8 mouse cellular contexts compared by ENCODE assay signal in the genomic region with DNA sequence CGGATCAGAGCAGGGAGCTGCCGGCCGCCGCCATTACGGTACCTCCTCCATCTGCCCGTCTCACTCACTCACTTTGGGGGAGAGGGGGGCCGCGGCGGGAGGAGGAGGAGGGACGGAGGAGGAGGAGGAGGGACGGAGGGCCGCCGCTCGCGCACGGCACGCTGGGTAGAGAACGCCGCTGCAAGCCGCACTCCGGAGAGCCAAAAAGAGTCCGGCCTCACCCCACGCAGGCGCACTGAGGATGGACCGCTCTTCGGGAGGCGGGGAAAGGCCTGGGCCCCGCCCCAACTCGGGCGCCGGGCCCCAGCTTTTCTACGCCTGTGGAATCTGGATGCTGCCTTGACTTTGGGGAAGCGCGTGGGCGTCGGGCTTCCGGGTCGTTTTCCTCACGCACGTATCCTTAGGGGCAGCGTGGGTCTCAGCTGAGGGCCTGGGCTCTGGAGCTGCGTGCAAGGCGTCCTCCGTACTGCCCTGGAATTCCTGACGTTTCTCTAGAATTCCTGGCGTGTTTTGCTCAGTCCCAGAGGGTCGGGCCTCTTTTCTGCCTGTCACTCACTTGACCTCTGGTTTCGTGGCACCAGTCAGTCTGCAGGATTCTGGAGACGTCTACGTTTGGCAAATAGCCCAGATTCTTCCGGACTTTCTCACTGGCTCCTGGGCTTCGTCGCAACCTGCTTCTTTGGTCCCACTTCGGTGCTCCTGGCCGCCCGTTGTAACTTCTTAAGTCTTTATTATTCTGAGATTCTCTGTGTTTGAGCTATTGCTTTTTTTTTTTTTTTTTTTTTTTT. TPM values are rescaled to one million over a fixed set of nuclear protein-coding genes. Genes with fewer than 3 reads are reported as not detected.
A peak's percentile ranks its signal among the peaks of the same experiment; 100 is the strongest.
DNase-seq lines count a peak whose midpoint lies in the region; ATAC-seq and TF ChIP-seq lines count a peak whose summit lies in the region.

A gene (minus strand): TSS at position 53 of the 788 bp plus-strand sequence.

- no peaks in the 10 kb centered on the region for H3K27me3 ChIP-seq in kidney, embryonic 14.5 days (ENCODE audit: control insufficient read depth, insufficient read depth, low read length)
- H3K27me3 ChIP-seq in limb, embryonic 15.5 days, result no peaks in the 10 kb centered on the region

- H3K9me3 ChIP-seq in kidney, embryonic 14.5 days (ENCODE audit: control insufficient read depth, low read length), result no peaks in the 10 kb centered on the region
- no peaks in the 10 kb centered on the region for H3K9me3 ChIP-seq in limb, embryonic 15.5 days

- peak within 1 kb of the TSS; percentile 100 for H3K9ac ChIP-seq in kidney, embryonic 14.5 days (ENCODE audit: low read depth, low read length)
- H3K9ac ChIP-seq in limb, embryonic 15.5 days, result peak within 1 kb of the TSS; percentile 99

- WGBS in kidney, embryonic 14.5 days, result under 1% methylated on average over 48 of the region's 56 CpGs
- under 1% methylated on average over 52 of the region's 56 CpGs for WGBS in limb, embryonic 15.5 days

- ATAC-seq in kidney, embryonic 14.5 days (ENCODE audit: low FRiP score, low TSS enrichment), result peak; percentile 97
- ATAC-seq in limb, embryonic 15.5 days (ENCODE audit: insufficient number of reproducible peaks, low FRiP score, low TSS enrichment, low read depth), result peak; percentile 97

- no peak for TF ChIP-seq CTCF in bone marrow macrophage, adult 2 months (IDR thresholded peaks at IDR 0.05; ENCODE audit: low read depth, low read length)
- TF ChIP-seq CTCF in embryonic fibroblast, embryonic 13.5 days (IDR thresholded peaks at IDR 0.05; ENCODE audit: borderline replicate concordance, insufficient read depth, low read length), result no peak

- H3K36me3 ChIP-seq in kidney, embryonic 14.5 days (ENCODE audit: control insufficient read depth, insufficient read depth, low read length), result no peaks in the 10 kb centered on the region
- H3K36me3 ChIP-seq in limb, embryonic 15.5 days, result no peaks in the 10 kb centered on the region

- TF ChIP-seq POLR2A in bone marrow macrophage, adult 2 months (IDR thresholded peaks at IDR 0.05; ENCODE audit: borderline replicate concordance, low read depth, low read length), result peak; percentile 47; the same call in 1 of the 2 replicates
- peak; percentile 74 for TF ChIP-seq POLR2A in embryonic fibroblast, embryonic 13.5 days (IDR thresholded peaks at IDR 0.05; ENCODE audit: low read depth, low read length)

- DNase-seq in A20 (ENCODE audit: low read depth, low spot score), result peak; percentile 97
- peak; percentile 98 for DNase-seq in heart, adult 9 months (ENCODE audit: low spot score in 2 of 2)
- DNase-seq in monocyte, adult 2 months (ENCODE audit: low read depth in 1 of 2, low spot score in 2 of 2), result peak; percentile 90 to 94
- DNase-seq in spleen, postnatal 36 days (ENCODE audit: low spot score in 2 of 2), result peak; percentile 97

- H3K27ac ChIP-seq in bone marrow macrophage, adult 2 months (ENCODE audit: insufficient read depth, low read depth, low read length), result peak within 1 kb of the TSS; percentile 93
- peak within 1 kb of the TSS; percentile 97 for H3K27ac ChIP-seq in embryonic fibroblast, embryonic 13.5 days (ENCODE audit: insufficient read depth, low read length)
- H3K27ac ChIP-seq in kidney, embryonic 14.5 days (ENCODE audit: low read depth, low read length), result peak within 1 kb of the TSS; percentile 100
- H3K27ac ChIP-seq in limb, embryonic 15.5 days, result peak within 1 kb of the TSS; percentile 100

- H3K4me2 ChIP-seq in kidney, embryonic 14.5 days (replicated peaks; ENCODE audit: low read depth, low read length), result peak within 1 kb of the TSS; percentile 82
- H3K4me2 ChIP-seq in limb, embryonic 15.5 days, result peak within 1 kb of the TSS; percentile 45

- peak within 1 kb of the TSS; percentile 99 for H3K4me3 ChIP-seq in bone marrow macrophage, adult 2 months (ENCODE audit: insufficient read depth, low read length)
- H3K4me3 ChIP-seq in embryonic fibroblast, embryonic 13.5 days (ENCODE audit: insufficient read depth, low read length), result peak within 1 kb of the TSS; percentile 96
- H3K4me3 ChIP-seq in kidney, embryonic 14.5 days (ENCODE audit: low read length), result peak within 1 kb of the TSS; percentile 97
- peak within 1 kb of the TSS; percentile 85 for H3K4me3 ChIP-seq in limb, embryonic 15.5 days

- peaks cover 27% of the 10 kb centered on the region for H3K4me1 ChIP-seq in bone marrow macrophage, adult 2 months (ENCODE audit: control insufficient read depth, insufficient read depth, low read length)
- peaks cover 7% of the 10 kb centered on the region; the same call in 1 of the 2 replicates for H3K4me1 ChIP-seq in embryonic fibroblast, embryonic 13.5 days (ENCODE audit: control insufficient read depth, insufficient read depth, low read length)
- H3K4me1 ChIP-seq in kidney, embryonic 14.5 days (ENCODE audit: control insufficient read depth, insufficient read depth, low read length), result peaks cover 14% of the 10 kb centered on the region
- 0 out of 2 replicates have a peak, but pooled peaks cover 5% of the 10 kb centered on the region for H3K4me1 ChIP-seq in limb, embryonic 15.5 days

RNA-seq across cellular contexts. Expression of the gene that starts here (rescaled TPM):
- polyA plus RNA-seq in bone marrow macrophage, adult 2 months (2012; ENCODE audit: insufficient read depth, insufficient read length, missing spikeins), result 35.1 and 38.2 TPM in 2 replicates
- 120 and 129 TPM in 2 replicates for polyA plus RNA-seq in embryonic fibroblast, embryonic 13.5 days (2011; ENCODE audit: insufficient read length, low read depth, missing spikeins)
- polyA plus RNA-seq in kidney, embryonic 14.5 days (2014; fragmentation: Nextera tagmentation; extraction: Ambion mirVana), result 53.6 and 60.7 TPM in 2 replicates
- 35.5 and 47.1 TPM in 2 replicates for polyA plus RNA-seq in limb, embryonic 15.5 days (2015; fragmentation: Nextera tagmentation; extraction: Ambion mirVana)

Comparison
In these comparisons a context has a peak if more than half of its experiments do, and no peak if none do; other contexts are left out.
1. Peak in every context shown above with its lines: DNase-seq, ATAC-seq, H3K4me3 ChIP-seq and H3K27ac ChIP-seq.